Mouse (Mus musculus) macrophage (primary cell): Measurements from ENCODE around the gene Zscan25. TPM values are rescaled to one million over a fixed set of nuclear protein-coding genes. Genes with fewer than 3 reads are reported as not detected.
"Not testable (repeated sequence)": the region's sequence is repeated elsewhere in the genome, so short reads cannot be mapped to it uniquely, and the experiment has no call there.

Experiments used
- H3K27ac ChIP-seq: fragments of 350-480 bp; formaldehyde crosslinking; 2 replicates; pipeline ENCODE4 v1.9.0; 2021
- H3K36me3 ChIP-seq: fragments of 350-480 bp; formaldehyde crosslinking; 2 replicates; pipeline ENCODE4 v1.9.0; 2021; ENCODE audit errors: inconsistent target
- H3K4me3 ChIP-seq: fragments of 350-480 bp; formaldehyde crosslinking; 2 replicates; pipeline ENCODE4 v1.9.0; 2021; ENCODE audit errors: inconsistent target
- H3K79me2 ChIP-seq: fragments of 350-480 bp; formaldehyde crosslinking; 2 replicates; pipeline ENCODE4 v1.9.0; 2021; ENCODE audit errors: inconsistent target
- WGBS: methylation state at CpG from one replicate; pipeline ENCODE4 v1.1.7; 2026; ENCODE audit warnings: inconsistent platforms; ENCODE audit not compliant: missing documents; 5-methylcytosine and 5-hydroxymethylcytosine counted together
- polyA plus RNA-seq: library from polyadenylated mRNA; stranded (reverse); fragments of 250-400 nt; gene quantifications from 3 replicates; pipeline ENCODE4 v1.2.4, GENCODE M21; 2018; ENCODE audit warnings: inconsistent platforms

Zscan25 gene
- polyA plus RNA-seq, 1 experiment from 2014 or later: 8.9 TPM

- not testable (repeated sequence) for H3K79me2 ChIP-seq, H3K4me3 ChIP-seq, H3K27ac ChIP-seq, H3K36me3 ChIP-seq
- WGBS: 91% methylated on average over 4 of the region's 4 CpGs
These were observed 26.7 kb downstream of the Zscan25 start for GRCm38 (mm10) chr5:145306953-145307352.

- not testable (repeated sequence) for H3K36me3 ChIP-seq, H3K4me3 ChIP-seq, H3K79me2 ChIP-seq, H3K27ac ChIP-seq
- WGBS: 94% methylated on average over 3 of the region's 3 CpGs
These were observed 27.5 kb downstream of the Zscan25 start for GRCm38 (mm10) chr5:145307811-145308210.

DNA sequence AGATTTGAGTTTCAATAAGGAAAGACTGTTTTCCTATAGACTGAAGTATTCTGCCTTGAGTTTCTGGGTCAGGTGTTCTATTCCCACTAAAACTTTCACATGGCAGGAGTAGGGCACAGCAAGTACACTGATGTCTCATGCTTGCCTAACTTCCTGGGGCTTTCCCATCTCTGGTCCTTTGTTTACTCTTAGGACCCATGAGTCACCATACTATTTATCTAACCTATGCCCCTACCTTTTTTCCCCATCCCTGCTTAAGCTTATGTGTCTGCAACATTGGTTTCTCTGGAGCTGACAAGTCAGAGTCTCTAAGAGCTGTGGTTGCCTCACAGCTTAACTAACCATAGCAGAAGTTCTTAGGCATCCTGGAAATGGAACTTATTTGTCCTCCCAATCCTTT, 33.5 kb downstream of the Zscan25 start:
- H3K4me3 ChIP-seq: no peak overlapping the region
- H3K36me3 ChIP-seq: no peaks in the 10 kb centered on the region
- H3K27ac ChIP-seq: no peak overlapping the region
- H3K79me2 ChIP-seq: no peaks in the 10 kb centered on the region

DNA sequence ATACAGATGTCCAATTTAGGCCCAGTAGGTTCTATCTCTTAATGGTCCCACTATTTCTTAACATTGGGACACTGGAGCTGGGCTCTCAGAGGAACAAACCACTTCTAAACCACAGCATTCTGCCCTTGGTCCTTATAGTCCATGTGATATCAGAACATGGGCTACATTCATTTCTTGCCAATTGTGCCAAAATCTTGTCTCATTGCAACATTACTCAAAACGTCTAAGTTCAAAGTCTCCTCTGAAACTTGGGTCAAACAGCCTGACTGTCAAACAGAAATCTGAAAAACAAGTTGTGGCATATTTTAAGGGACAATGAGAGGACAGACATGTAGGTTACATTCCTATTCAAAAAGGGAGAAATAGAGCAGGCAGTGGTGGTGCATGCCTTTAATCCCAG, 36.8 kb downstream of the Zscan25 start:
- no peak overlapping the region for H3K4me3 ChIP-seq
- H3K36me3 ChIP-seq: no peaks in the 10 kb centered on the region
- H3K79me2 ChIP-seq: no peaks in the 10 kb centered on the region
- WGBS: 100% methylated on average over 1 of the region's 1 CpGs
- H3K27ac ChIP-seq: no peak overlapping the region

GRCm38 (mm10) chr5:145338756-145339155, 58.5 kb downstream of the Zscan25 start:
- not testable (repeated sequence) for H3K4me3 ChIP-seq, H3K27ac ChIP-seq, H3K36me3 ChIP-seq

More at GRCm38 (mm10) chr5:145338756-145339155, 58.5 kb downstream of the Zscan25 start:
- H3K79me2 ChIP-seq: not testable (repeated sequence)

Other genes starting within 250 kb of the Zscan25 start
- gene Gm4871, start 247.7 kb upstream of the Zscan25 start, polyA plus RNA-seq: not detected in 3 replicates
- not detected in 3 replicates for gene 1700018F24Rik, start 237.5 kb upstream of the Zscan25 start, polyA plus RNA-seq
- 37.0 to 93.9 TPM (median 74.8 TPM) in 3 replicates for gene Arpc1a, start 196.7 kb upstream of the Zscan25 start, polyA plus RNA-seq
- not detected in 3 replicates for gene Kpna7, start 196.5 kb upstream of the Zscan25 start, polyA plus RNA-seq
- gene Arpc1b, start 166.3 kb upstream of the Zscan25 start, polyA plus RNA-seq: 401 to 795 TPM (median 759 TPM) in 3 replicates
- 39.1 to 134 TPM (median 69.9 TPM) in 3 replicates for gene Pdap1, start 140.3 kb upstream of the Zscan25 start, polyA plus RNA-seq
- gene Bud31, start 140.1 kb upstream of the Zscan25 start, polyA plus RNA-seq: 133 to 160 TPM (median 139 TPM) in 3 replicates
- 8.9 to 12.6 TPM (median 9.1 TPM) in 3 replicates for gene Ptcd1, start 113.4 kb upstream of the Zscan25 start, polyA plus RNA-seq
- gene Cpsf4, start 113.3 kb upstream of the Zscan25 start, polyA plus RNA-seq: 12.2 to 17.6 TPM (median 16.5 TPM) in 3 replicates
- 102 to 214 TPM (median 189 TPM) in 3 replicates for gene Atp5j2, start 88.4 kb upstream of the Zscan25 start, polyA plus RNA-seq
- 5.3 to 8.3 TPM (median 7.4 TPM) in 3 replicates for gene Zkscan14, start 78.6 kb upstream of the Zscan25 start, polyA plus RNA-seq
- 4.0 to 4.8 TPM (median 4.2 TPM) in 3 replicates for gene Zkscan5, start 75.9 kb upstream of the Zscan25 start, polyA plus RNA-seq
- gene Zfp655, start 48.8 kb upstream of the Zscan25 start, polyA plus RNA-seq: 34.3 to 40.2 TPM (median 37.0 TPM) in 3 replicates
- not detected in 3 replicates for gene Cyp3a57, start 64.8 kb downstream of the Zscan25 start, polyA plus RNA-seq
- not detected in 3 replicates for gene Cyp3a16, start 189.2 kb downstream of the Zscan25 start, polyA plus RNA-seq